Mouse (Mus musculus): ENCODE data around the gene Abhd12b. TPM values are rescaled to one million over a fixed set of nuclear protein-coding genes. Genes with fewer than 3 reads are reported as not detected.
A peak's percentile ranks its signal among the peaks of the same experiment; 100 is the strongest.
"Not testable (repeated sequence)": the region's sequence is repeated elsewhere in the genome, so short reads cannot be mapped to it uniquely, and the experiment has no call there.

Abhd12b gene
- total RNA-seq, 2 experiments from 2014 or later = not detected

DNA sequence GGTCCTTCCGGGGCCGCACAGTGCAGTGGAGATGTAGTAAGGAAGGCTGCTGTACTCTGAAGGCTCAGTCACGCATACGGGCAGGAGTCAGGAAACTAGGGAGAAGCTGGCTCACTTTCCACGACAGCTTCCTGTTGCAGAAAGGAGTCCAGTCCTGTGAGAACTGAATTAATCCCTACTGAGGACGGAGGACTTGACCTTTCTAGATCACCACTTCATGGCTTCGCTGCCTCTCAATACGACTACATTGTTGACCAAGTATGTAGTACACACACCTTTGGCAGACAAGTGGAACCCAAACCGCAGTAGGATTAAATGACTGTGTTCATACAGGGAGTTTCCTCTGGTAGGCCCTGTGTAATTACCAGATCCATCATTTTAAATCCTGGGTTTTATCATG lies 16.3 kb upstream of the Abhd12b start:
- DNase-seq (ENCODE audit: low spot score in 2 of 2) = no peak

GRCm38 (mm10) chr12:70139871-70140270 lies 14.1 kb upstream of the Abhd12b start:
- no peak for DNase-seq (ENCODE audit: low spot score in 2 of 2)

DNA sequence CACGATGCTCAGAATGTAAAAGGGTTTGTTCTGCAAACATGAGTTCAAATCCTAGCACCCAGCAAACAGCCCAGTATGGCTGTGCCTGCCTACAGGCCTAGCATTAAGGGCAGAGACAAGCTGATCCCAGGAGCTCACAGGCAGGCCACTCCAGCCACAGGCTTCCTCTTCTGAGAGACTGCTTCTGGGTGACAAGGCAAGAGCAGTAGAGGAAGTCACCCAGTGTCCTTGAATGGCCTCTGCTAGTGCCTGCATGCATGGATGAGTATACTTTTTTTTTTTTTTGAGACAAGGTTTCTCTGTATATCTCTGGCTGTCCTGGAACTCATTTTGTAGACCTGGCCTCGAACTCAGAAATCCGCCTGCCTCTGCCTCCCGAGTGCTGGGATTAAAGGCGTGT lies 13.4 kb upstream of the Abhd12b start:
- no peak for DNase-seq (ENCODE audit: low spot score in 2 of 2)

DNA sequence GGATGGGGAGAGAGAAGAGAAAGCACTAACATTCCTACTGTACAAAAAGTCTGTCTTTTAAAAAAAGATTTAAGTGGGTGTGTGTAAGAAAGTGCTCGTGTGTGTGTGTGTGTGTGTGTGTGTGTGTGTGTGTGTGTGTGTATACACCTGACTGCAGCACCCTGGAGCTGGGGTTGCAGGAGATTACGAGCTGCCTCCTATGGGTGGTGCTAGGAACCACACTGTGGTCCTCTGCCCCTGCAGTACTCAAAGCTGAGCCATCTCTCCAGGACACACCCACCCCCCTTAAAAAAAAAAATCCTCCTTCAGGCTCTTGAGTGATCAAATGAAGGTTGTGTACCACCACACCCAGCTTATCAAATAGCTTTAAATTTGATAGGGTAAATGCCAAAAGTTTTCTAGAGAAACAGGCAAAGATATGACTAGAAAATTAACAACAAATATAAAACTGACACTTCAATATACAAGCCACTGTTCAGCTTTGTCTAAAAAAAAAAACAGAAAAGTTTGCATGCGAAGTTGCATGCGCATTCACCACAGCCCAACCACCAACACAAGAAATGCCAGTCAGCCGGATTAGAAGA lies 12.9 kb upstream of the Abhd12b start:
- DNase-seq (ENCODE audit: low spot score in 2 of 2) = no peak

DNA sequence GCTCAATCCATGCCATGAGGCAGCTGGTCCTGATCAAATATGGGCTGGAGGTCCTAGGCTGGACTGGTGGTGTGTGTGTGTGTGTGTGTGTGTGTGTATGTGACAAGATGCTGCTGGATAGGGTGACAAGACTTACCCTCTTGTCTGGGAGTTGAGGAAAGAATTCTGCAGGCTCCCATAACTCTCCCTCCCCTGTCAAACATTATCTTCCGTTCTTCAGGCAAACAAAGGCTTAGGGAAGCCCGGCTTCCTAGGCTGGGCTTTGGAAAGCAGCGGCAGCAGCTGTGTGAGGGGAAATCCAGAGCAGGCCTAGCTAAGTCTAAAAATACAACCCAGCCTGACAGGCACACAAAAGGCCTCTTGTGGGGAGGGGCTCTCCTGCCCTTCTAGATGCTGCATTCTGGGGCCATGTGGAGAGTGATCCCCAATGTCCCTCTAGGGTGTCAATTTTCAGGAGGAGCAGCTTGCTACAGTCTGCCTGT lies 9.8 kb upstream of the Abhd12b start:
- not testable (repeated sequence) for DNase-seq (ENCODE audit: low spot score in 2 of 2)

DNA sequence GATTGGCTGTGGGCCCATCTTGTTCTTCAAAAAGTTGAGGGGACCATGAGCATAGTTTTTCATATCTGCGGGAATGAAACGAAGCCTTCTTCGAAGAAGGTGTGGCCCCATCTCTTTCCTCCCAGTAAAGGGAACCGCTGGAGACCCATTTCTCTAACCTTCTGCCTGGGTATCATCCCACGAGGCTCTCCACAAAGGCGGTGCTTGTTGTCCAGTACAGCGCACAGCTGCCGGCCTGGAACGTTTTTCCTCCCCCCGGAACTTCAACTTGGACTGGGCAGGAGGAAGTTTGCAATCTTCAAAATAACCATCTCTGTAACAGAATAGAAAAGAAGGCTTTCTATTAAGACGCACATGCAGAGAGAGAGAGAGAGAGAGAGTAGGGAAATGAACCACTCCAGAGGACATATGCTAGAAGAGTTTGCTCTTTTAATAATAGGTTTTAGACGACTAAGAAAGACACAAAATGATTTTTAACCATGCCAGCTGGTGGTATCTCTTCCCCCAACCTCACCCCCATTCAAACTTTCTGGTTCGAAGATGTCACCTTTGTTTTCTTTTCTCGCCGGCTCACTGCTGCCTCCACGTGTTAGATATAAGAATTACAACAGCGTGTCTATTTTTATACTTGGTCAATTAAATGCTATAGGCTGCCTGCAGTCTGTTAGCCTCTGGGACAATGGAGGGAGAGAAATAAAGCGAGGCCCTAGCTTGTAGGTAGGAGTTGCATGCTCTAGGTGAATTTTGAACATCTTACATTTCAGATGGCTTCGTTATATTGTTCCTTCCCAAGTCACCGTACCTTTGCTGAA lies 9.1 kb upstream of the Abhd12b start:
- peak; percentile 53 to 69 for DNase-seq (ENCODE audit: low spot score in 2 of 2)

- no peak for DNase-seq (ENCODE audit: low spot score in 2 of 2)
Measured at GRCm38 (mm10) chr12:70145586-70145985, 8.4 kb upstream of the Abhd12b start.

DNA sequence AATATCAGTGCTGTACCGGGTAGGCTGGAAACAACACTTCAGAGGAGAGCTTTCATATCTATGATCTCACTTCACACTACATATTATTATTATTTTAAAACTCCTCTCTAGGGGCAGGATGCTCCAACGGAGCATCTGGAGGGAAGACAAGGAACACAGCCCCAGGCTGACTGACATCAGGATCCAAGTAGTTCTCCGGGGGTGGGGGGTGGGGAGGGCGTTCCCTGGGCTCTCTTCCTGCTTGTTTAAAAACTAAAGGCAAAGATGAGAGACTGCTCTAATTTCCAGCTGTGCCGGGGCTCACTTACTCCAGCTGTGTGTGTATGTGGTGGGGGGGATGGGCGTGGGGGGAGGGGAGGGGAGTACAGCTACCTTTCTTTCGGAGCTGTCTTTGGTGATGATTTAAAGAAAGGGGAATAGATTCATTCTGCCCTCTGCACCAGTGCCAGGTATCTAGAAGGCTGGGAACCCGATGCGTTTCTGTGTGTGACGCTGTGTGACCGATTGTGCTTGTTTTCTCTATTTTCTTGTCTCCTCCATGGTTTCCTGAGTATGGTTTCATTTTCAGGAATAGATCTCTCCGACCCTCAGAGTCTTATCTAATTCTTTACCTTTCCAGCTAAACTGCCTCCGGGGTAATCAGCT lies 5.8 kb upstream of the Abhd12b start:
- DNase-seq (ENCODE audit: low spot score in 2 of 2) = no peak

GRCm38 (mm10) chr12:70148631-70149265 lies 5.2 kb upstream of the Abhd12b start:
- DNase-seq (ENCODE audit: low spot score in 2 of 2) = no peak

- no peak for DNase-seq (ENCODE audit: low spot score in 2 of 2)
Measured at GRCm38 (mm10) chr12:70156222-70156621, 2.3 kb downstream of the Abhd12b start.

DNA sequence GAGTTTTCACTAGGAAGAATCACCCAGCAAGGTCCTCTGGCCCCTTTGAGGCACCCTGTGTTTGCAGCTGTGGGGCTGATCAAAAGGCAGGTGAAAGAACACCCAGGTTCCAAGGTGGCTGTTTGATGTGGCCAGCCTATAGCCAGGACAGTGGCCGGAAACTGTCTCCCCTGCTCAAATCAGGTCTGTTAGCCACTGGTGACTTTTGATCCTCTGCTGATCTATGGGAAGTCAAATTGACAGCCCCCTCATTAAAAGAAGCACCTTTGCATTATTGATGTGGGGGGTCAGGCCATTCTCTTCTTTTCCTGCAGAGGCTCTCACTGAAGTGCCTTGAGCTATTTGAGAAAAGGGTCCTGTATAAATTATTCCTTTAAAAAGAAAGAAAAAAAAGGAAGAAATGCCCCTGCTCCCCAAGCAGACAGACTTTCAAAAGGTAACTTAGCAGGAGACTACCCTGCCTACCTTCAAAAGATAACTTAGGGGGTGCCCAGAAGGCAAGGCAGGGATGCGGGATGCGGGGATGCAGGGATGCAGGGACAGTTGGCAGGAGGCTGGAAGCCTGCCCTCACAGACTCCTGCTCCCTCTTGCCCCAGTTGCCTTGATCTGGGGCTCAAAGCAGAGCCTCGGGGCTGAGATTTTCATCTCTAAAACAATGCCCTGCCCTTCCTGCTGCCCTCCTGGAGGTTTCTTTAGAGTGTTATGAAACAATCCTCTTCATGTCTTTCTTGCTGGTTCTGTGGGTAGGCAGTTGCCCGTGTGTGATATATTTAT lies 3.5 kb downstream of the Abhd12b start:
- DNase-seq (ENCODE audit: low spot score in 2 of 2) = no peak

DNA sequence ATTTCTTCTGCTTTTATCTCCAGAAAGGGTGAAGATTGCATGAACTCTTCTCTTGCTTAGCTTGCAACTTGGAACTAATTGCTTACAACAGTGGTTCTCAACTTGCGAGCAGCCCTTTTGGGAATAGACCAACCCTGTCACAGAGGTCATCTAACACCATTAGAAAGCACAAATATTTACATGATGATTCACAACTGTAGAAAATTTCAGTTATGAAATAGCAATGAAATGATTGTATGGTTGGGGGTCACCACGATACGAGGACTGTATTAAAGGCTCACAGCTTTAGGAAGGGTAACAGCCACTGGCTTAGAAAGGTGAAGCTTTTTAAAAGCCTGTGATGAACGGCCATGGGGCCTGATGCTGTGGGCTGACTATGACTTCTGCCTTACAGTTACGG lies 7.1 kb downstream of the Abhd12b start:
- DNase-seq (ENCODE audit: low spot score in 2 of 2) = no peak

- no peak for DNase-seq (ENCODE audit: low spot score in 2 of 2)
Measured at GRCm38 (mm10) chr12:70164741-70165140, 10.8 kb downstream of the Abhd12b start.

- DNase-seq (ENCODE audit: low spot score in 2 of 2) = no peak
Measured at GRCm38 (mm10) chr12:70167950-70168349, 14.0 kb downstream of the Abhd12b start.

DNA sequence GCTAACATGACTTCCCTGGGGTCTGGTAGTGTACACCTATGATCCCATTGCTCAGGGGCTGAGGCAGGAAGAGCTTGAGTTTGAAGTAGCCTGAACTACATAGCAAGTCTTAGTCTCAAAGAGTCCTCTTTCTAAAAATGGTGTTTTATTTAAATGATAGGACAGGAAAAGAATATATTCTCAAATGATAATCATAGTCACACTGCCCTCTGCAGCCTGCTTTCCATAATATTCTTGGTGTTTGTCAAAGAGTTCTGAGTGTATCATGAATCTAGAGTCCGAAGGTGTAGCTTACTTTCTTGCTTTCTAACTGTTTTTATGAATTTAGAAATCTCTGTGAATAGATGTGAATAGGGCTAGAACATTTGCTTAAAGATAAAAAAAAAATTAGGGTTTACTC lies 16.0 kb downstream of the Abhd12b start:
- DNase-seq (ENCODE audit: low spot score in 2 of 2) = peak in 1 of 2 experiments; percentile 25

DNA sequence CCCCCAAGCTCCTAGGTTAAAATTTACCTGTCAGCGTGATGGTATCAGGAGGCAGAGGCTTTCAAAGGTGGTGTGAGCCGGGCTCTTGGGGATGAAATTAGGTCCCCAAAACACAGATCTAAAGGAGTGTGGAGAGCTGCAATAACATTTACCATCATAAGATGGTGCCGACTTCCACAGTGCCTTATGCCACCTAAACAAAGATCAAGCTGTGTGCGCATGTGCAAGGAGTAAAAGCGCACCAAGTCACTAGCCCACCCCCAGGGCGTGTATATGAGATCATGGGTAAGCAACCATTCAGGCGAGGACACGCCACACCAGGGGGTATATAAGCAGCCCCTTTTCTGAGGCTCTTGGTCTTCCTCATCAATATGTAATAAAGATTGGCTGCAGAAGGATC lies 29.6 kb downstream of the Abhd12b start:
- DNase-seq (ENCODE audit: low spot score in 2 of 2) = not testable (repeated sequence)

DNA sequence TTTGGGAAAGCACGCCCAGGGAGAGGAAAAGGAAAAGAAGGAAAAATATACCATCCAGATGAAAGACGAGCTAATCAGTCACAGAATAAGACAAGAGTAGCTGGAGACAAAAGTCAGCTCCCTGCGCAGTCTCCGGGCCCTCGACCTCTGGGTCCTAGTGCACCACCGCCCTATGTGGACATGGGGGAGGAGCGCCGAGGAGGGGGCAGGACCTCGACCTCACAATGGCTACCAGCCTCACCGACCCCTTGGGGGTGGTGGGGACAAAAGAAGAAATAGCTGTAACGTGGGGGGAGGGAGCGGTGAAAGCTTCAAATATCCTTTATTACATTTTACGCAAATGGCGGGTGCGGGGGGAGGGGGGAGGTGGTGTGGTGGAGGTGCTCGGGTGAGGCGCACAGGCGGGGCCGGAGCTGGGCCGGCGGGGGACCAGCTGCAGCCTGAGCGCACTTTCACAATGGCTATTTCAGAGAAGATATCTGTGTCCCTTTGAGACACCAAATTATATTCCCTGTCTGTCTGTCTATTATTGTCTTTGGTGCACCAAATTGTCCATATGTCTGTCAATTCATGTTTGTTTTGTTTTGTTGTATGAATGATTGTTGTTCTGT lies 30.3 kb downstream of the Abhd12b start:
- DNase-seq (ENCODE audit: low spot score in 2 of 2) = no peak

- DNase-seq (ENCODE audit: low spot score in 2 of 2) = peak; percentile 5 to 15
Measured at GRCm38 (mm10) chr12:70192267-70192727, 38.4 kb downstream of the Abhd12b start.

GRCm38 (mm10) chr12:70195426-70195825 lies 41.5 kb downstream of the Abhd12b start:
- DNase-seq (ENCODE audit: low spot score in 2 of 2) = no peak

DNA sequence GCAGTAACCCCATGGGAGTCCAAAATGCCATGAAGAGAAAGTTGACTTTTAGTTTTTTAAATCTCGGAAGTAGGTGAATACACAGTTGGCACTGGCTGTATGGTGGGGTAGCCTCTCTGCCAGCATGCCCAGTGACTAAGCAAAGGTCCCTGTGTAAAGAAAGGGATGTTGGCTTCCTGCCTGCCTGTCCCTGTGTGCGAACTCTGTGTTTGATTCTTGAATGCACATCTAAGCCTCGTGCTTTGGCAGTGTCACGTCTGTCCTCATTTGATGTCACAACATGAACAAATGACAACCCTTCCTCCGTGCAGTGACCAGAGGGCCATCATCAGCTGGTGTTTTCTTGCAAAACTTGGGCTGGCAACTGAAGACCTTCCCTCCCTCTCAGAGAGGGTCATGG lies 42.4 kb downstream of the Abhd12b start:
- no peak for DNase-seq (ENCODE audit: low spot score in 2 of 2)
